Mouse (Mus musculus) c-Kit-negative CD71-positive TER-119-positive erythroid progenitor cells, embryonic 14.5 days (primary cell): ENCODE measurements around the gene Tap2.

Experiments used
- DNase-seq: peaks from one replicate; pipeline ENCODE4 v3.0.0-alpha.2; 2013; ENCODE audit warnings: low read depth, low spot score

The Tap2 gene

GRCm38 (mm10) chr17:34196491-34196890 lies 6.8 kb upstream of the Tap2 start:
- DNase-seq, result no peak

GRCm38 (mm10) chr17:34196941-34197894 lies 6.1 kb upstream of the Tap2 start, which contains the start of gene Psmb8:
Psmb8 (plus strand) TSS chr17:34197721.
- DNase-seq, result no peak

GRCm38 (mm10) chr17:34197904-34198520 lies 5.3 kb upstream of the Tap2 start:
- no peak for DNase-seq

- DNase-seq, result no peak
Measured at GRCm38 (mm10) chr17:34198521-34198912, 4.8 kb upstream of the Tap2 start.

- DNase-seq, result no peak
Measured at GRCm38 (mm10) chr17:34199050-34199619, 4.2 kb upstream of the Tap2 start.

- DNase-seq, result no peak
Measured at GRCm38 (mm10) chr17:34200047-34200446, 3.3 kb upstream of the Tap2 start.

- DNase-seq, result no peak
Measured at GRCm38 (mm10) chr17:34200772-34201505, 2.4 kb upstream of the Tap2 start.

GRCm38 (mm10) chr17:34201506-34202055 lies 1.7 kb upstream of the Tap2 start:
- DNase-seq, result no peak

GRCm38 (mm10) chr17:34202760-34203442 lies 426 bp upstream of the Tap2 start:
- DNase-seq, result no peak

GRCm38 (mm10) chr17:34204303-34205010 lies 1.1 kb downstream of the Tap2 start:
- peak; percentile 63 for DNase-seq

GRCm38 (mm10) chr17:34205021-34205745 lies 1.9 kb downstream of the Tap2 start:
- DNase-seq, result no peak

GRCm38 (mm10) chr17:34205746-34206176 lies 2.4 kb downstream of the Tap2 start:
- DNase-seq, result no peak

GRCm38 (mm10) chr17:34206731-34207130 lies 3.4 kb downstream of the Tap2 start:
- no peak for DNase-seq

- DNase-seq, result no peak
Measured at GRCm38 (mm10) chr17:34207456-34207855, 4.1 kb downstream of the Tap2 start.

- no peak for DNase-seq
Measured at GRCm38 (mm10) chr17:34207866-34208265, 4.5 kb downstream of the Tap2 start.

- no peak for DNase-seq
Measured at GRCm38 (mm10) chr17:34208421-34208820, 5.1 kb downstream of the Tap2 start.

- no peak for DNase-seq
Measured at GRCm38 (mm10) chr17:34209680-34210079, 6.4 kb downstream of the Tap2 start.

- DNase-seq, result no peak
Measured at GRCm38 (mm10) chr17:34210599-34210998, 7.3 kb downstream of the Tap2 start.

- no peak for DNase-seq
Measured at GRCm38 (mm10) chr17:34211746-34212365, 8.5 kb downstream of the Tap2 start.
